Mouse (Mus musculus) CH12.LX (cell line): ENCODE results near the gene Cav1. TPM values are rescaled to one million over a fixed set of nuclear protein-coding genes. Genes with fewer than 3 reads are reported as not detected.

Experiments used
- DNase-seq: peaks from one replicate; pipeline ENCODE4 v3.0.0-alpha.2; 2013; ENCODE audit errors: extremely low read depth
- H3K27ac ChIP-seq: 2 replicates; pipeline ENCODE4 v1.5.1; 2012; ENCODE audit warnings: low read depth, mild to moderate bottlenecking, control low read depth, moderate library complexity; ENCODE audit not compliant: insufficient read depth
- H3K27me3 ChIP-seq: replicated peaks from 2 replicates; pipeline ENCODE3; 2012; ENCODE audit warnings: inconsistent platforms
- H3K36me3 ChIP-seq, 2 experiments: replicated peaks in 1 of 2; 2 replicates each; pipeline versions ENCODE3 to v1.6.1; 2012; ENCODE audit warnings: inconsistent platforms in 1 of 2, low read length in 1 of 2, mild to moderate bottlenecking in 1 of 2, mixed read lengths in 1 of 2, moderate library complexity in 1 of 2; ENCODE audit not compliant: control insufficient read depth in 1 of 2, insufficient read depth in 1 of 2
- H3K4me1 ChIP-seq, 2 experiments: 2 replicates each; pipeline ENCODE4 v1.6.1; 2012; ENCODE audit warnings: inconsistent platforms in 1 of 2, moderate library complexity in 1 of 2; ENCODE audit not compliant: insufficient read depth in 2 of 2, control insufficient read depth in 1 of 2
- H3K4me2 ChIP-seq: 2 replicates; pipeline ENCODE4 v1.6.1; 2012; ENCODE audit warnings: low read depth, mild to moderate bottlenecking, control low read depth; ENCODE audit not compliant: poor library complexity, insufficient read depth, severe bottlenecking
- H3K4me3 ChIP-seq, 3 experiments: fragments of 150-350 bp in 1 of 3; sonication (generic) in 1 of 3; replicated peaks in 1 of 3; 2 replicates each; pipeline versions ENCODE3 to v1.5.1; 2011 to 2012; ENCODE audit warnings: low read depth in 2 of 3, low read length in 2 of 3, mild to moderate bottlenecking in 2 of 3, moderate library complexity in 2 of 3, control low read depth in 1 of 3, improper control_type of control experiment in 1 of 3, inconsistent platforms in 1 of 3, mixed read lengths in 1 of 3; ENCODE audit not compliant: poor library complexity in 1 of 3
- H3K79me2 ChIP-seq: replicated peaks from 2 replicates; pipeline ENCODE4 v1.6.1; 2012; ENCODE audit warnings: mild to moderate bottlenecking, moderate library complexity; ENCODE audit not compliant: control insufficient read depth, poor library complexity, insufficient read depth, severe bottlenecking; ENCODE audit errors: extremely low read depth
- H3K9ac ChIP-seq: 2 replicates; pipeline ENCODE4 v1.6.1; 2012; ENCODE audit warnings: low read depth, mild to moderate bottlenecking, control low read depth, moderate library complexity; ENCODE audit not compliant: insufficient read depth
- H3K9me3 ChIP-seq: replicated peaks from 2 replicates; pipeline ENCODE3; 2012; ENCODE audit warnings: low read length, inconsistent platforms, mixed read lengths
- CHD1 ChIP-seq: IDR thresholded peaks from 2 replicates; pipeline ENCODE4 v1.6.1; 2012; ENCODE audit warnings: low read depth, low read length, improper control_type of control experiment, inconsistent platforms
- CHD2 ChIP-seq: IDR thresholded peaks from 2 replicates; pipeline ENCODE4 v1.6.1; 2011; ENCODE audit warnings: low read length, improper control_type of control experiment
- CTCF ChIP-seq, 2 experiments: IDR thresholded peaks in 1 of 2; conservative IDR thresholded peaks in 1 of 2; 2 replicates each; pipeline ENCODE4 v1.5.1; 2011 to 2012; ENCODE audit warnings: low read depth in 2 of 2, low read length in 2 of 2, improper control_type of control experiment in 1 of 2, inconsistent platforms in 1 of 2, mild to moderate bottlenecking in 1 of 2, moderate library complexity in 1 of 2
- E2F4 ChIP-seq: IDR thresholded peaks from 2 replicates; pipeline ENCODE4 v1.6.1; 2011; ENCODE audit warnings: low read depth, low read length, improper control_type of control experiment; ENCODE audit not compliant: insufficient replicate concordance
- ELF1 ChIP-seq: IDR thresholded peaks from 2 replicates; pipeline ENCODE4 v1.6.1; 2014; ENCODE audit warnings: low read depth, mild to moderate bottlenecking, inconsistent platforms, low read length, improper control_type of control experiment
- ETS1 ChIP-seq: conservative IDR thresholded peaks from 2 replicates; pipeline ENCODE4 v1.6.1; 2012; ENCODE audit warnings: low read depth, mild to moderate bottlenecking, inconsistent platforms, low read length, improper control_type of control experiment, moderate library complexity
- GABPA ChIP-seq: IDR thresholded peaks from 2 replicates; pipeline ENCODE4 v1.6.1; 2012; ENCODE audit warnings: low read depth, low read length, improper control_type of control experiment, inconsistent platforms; ENCODE audit not compliant: insufficient replicate concordance
- HCFC1 ChIP-seq: IDR thresholded peaks from 2 replicates; pipeline ENCODE4 v1.6.1; 2012; ENCODE audit warnings: low read depth, mild to moderate bottlenecking, inconsistent platforms, low read length, improper control_type of control experiment
- MAFK ChIP-seq: IDR thresholded peaks from 2 replicates; pipeline ENCODE4 v1.6.1; 2011; ENCODE audit warnings: low read length, improper control_type of control experiment; ENCODE audit not compliant: insufficient replicate concordance
- MAZ ChIP-seq: IDR thresholded peaks from 2 replicates; pipeline ENCODE4 v1.6.1; 2012; ENCODE audit warnings: low read depth, mild to moderate bottlenecking, inconsistent platforms, low read length, improper control_type of control experiment, moderate library complexity
- MEF2A ChIP-seq: IDR thresholded peaks from 2 replicates; pipeline ENCODE4 v1.6.1; 2014; ENCODE audit warnings: low read depth, mild to moderate bottlenecking, inconsistent platforms, low read length, improper control_type of control experiment, borderline replicate concordance
- MXI1 ChIP-seq: IDR thresholded peaks from 2 replicates; pipeline ENCODE4 v1.6.1; 2011; ENCODE audit warnings: mild to moderate bottlenecking, low read depth, low read length, improper control_type of control experiment
- PAX5 ChIP-seq: IDR thresholded peaks from 2 replicates; pipeline ENCODE4 v1.6.1; 2012; ENCODE audit warnings: low read length, inconsistent platforms, mixed read lengths
- RAD21 ChIP-seq: IDR thresholded peaks from 2 replicates; pipeline ENCODE4 v1.6.1; 2011; ENCODE audit warnings: low read depth, mild to moderate bottlenecking, low read length, improper control_type of control experiment, moderate library complexity
- RCOR1 ChIP-seq: conservative IDR thresholded peaks from 2 replicates; pipeline ENCODE4 v1.6.1; 2012; ENCODE audit warnings: low read depth, mild to moderate bottlenecking, inconsistent platforms, low read length, improper control_type of control experiment
- SIN3A ChIP-seq: IDR thresholded peaks from 2 replicates; pipeline ENCODE4 v1.6.1; 2012; ENCODE audit warnings: low read length, improper control_type of control experiment, inconsistent platforms
- SMC3 ChIP-seq: IDR thresholded peaks from 2 replicates; pipeline ENCODE4 v1.6.1; 2011; ENCODE audit warnings: low read depth, low read length, improper control_type of control experiment
- TCF12 ChIP-seq: IDR thresholded peaks from 2 replicates; pipeline ENCODE4 v1.6.1; 2014; ENCODE audit warnings: low read depth, mild to moderate bottlenecking, inconsistent platforms, low read length, improper control_type of control experiment
- UBTF ChIP-seq: IDR thresholded peaks from 2 replicates; pipeline ENCODE4 v1.6.1; 2012; ENCODE audit warnings: low read depth, mild to moderate bottlenecking, inconsistent platforms, low read length, improper control_type of control experiment, moderate library complexity
- USF1 ChIP-seq: IDR thresholded peaks from 2 replicates; pipeline ENCODE4 v1.6.1; 2014; ENCODE audit warnings: low read depth, mild to moderate bottlenecking, inconsistent platforms, low read length, improper control_type of control experiment
- ZC3H11A ChIP-seq: IDR thresholded peaks from 2 replicates; pipeline ENCODE4 v1.6.1; 2012; ENCODE audit warnings: low read depth, mild to moderate bottlenecking, inconsistent platforms, low read length, improper control_type of control experiment
- ZKSCAN1 ChIP-seq: IDR thresholded peaks from 2 replicates; pipeline ENCODE4 v1.6.1; 2012; ENCODE audit warnings: low read depth, inconsistent platforms, low read length, improper control_type of control experiment, borderline replicate concordance
- dilution Hi-C: fragments of 300-500 bp; cut with MboI; formaldehyde crosslinking; loops from 2 replicates; pipeline ENCODE4 v1.14.3; 2020; ENCODE audit warnings: low sequenced_read_pairs; ENCODE audit not compliant: extremely low pct_unique_long_range_greater_than_20kb, extremely low pct_ligation_motif_present
- in situ Hi-C: fragments of 300-500 bp; cut with MboI; formaldehyde crosslinking; loops from 3 replicates; pipeline ENCODE4 v1.14.3; 2019; ENCODE audit warnings: low sequenced_read_pairs, low pct_ligation_motif_present, low pct_unique_long_range_greater_than_20kb, mixed read lengths
- polyA plus RNA-seq: library from polyadenylated mRNA; unstranded; fragments of >175 nt; gene quantifications from 2 replicates; pipeline ENCODE4 v1.2.1, GENCODE M21; 2012; ENCODE audit warnings: low read depth; ENCODE audit not compliant: insufficient read length
- total RNA-seq, 2 experiments: library from RNA; depleted of rRNA; stranded (reverse); fragments of 300-350 nt in 1 of 2; fragments of >200 nt in 1 of 2; gene quantifications; 2 replicates each; pipeline ENCODE4 v1.2.3; 2012 to 2014

The Cav1 gene
- total and polyA plus RNA-seq, 3 experiments = not detected

DNA sequence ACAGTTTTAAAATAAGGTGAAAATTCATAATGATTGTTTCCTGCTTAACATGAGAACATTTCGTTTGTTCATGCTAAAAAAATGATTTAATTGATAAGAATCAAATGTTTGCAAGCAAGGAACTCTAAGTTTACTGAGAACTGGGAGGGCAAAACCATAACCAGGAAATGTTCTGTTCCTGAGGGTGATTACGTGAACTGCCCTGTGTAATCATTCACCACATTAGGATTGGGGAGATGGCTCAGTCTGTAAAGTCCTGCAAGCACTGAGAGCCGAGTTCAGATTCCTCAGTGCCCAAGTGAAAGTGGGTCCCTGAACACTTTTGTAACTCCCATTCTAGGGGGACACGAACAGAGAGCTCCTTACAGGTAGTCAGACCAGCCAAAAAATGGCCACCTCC, 41.1 kb upstream of the Cav1 start:
- in situ Hi-C loops (no loop called here), dilution Hi-C loops (no loop called here)
- Histone ChIP-seq H3K4me2 (0 out of 2 replicates have a peak overlapping the region, but pooled peaks have one; percentile 44), H3K27ac (no peak overlapping the region), H3K36me3 (no peaks in the 10 kb centered on the region), H3K9me3 (no peaks in the 10 kb centered on the region), H3K27me3 (no peaks in the 10 kb centered on the region), H3K9ac (no peak overlapping the region), H3K79me2 (no peaks in the 10 kb centered on the region), H3K4me1 (no peaks in the 10 kb centered on the region), H3K4me3 (no peak overlapping the region)
- no peak for DNase-seq
- TF ChIP-seq UBTF (no peak), ELF1 (no peak), ZKSCAN1 (no peak), E2F4 (no peak), HCFC1 (no peak), RAD21 (no peak), PAX5 (no peak), TCF12 (no peak), ZC3H11A (no peak), MAFK (no peak), USF1 (no peak)

DNA sequence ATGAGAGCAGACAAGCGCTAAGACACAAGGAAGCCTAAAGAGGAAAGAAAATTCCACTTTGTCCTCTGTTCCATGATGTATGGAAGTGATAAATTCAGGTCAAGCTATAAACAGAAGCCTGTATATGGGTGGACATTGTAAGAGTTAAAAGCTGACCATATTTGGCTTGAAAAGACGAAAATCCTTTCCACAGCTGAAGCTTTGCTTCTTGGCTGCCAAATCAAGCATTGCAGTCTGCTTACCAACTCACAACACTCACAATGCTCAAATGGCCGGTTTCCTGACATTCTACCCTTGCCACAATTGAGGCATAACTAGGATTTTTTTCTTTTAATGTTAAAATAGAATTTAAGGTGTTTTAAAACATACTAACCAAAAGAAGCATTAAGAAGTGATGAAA, 39.7 kb upstream of the Cav1 start:
- Histone ChIP-seq H3K36me3 (no peaks in the 10 kb centered on the region), H3K4me3 (no peak overlapping the region), H3K4me2 (no peak overlapping the region), H3K9me3 (no peaks in the 10 kb centered on the region), H3K9ac (no peak overlapping the region), H3K27me3 (no peaks in the 10 kb centered on the region), H3K79me2 (no peaks in the 10 kb centered on the region), H3K27ac (no peak overlapping the region), H3K4me1 (no peaks in the 10 kb centered on the region)
- TF ChIP-seq RAD21 (no peak), MEF2A (no peak), ETS1 (no peak), RCOR1 (no peak), MAFK (no peak), MAZ (no peak), GABPA (no peak), SMC3 (no peak), ELF1 (no peak), MXI1 (no peak), HCFC1 (no peak), SIN3A (no peak), CTCF (conservative IDR thresholded peaks at IDR 0.05 in 1 of 2, IDR thresholded peaks at IDR 0.05 in 1 of 2; ENCODE audit: low read depth in 2 of 2, low read length in 2 of 2) (no peak), CHD2 (no peak), PAX5 (no peak), CHD1 (no peak), TCF12 (no peak), E2F4 (no peak), ZC3H11A (no peak)
- in situ Hi-C loops (no loop called here), dilution Hi-C loops (no loop called here)
- DNase-seq = no peak
